Mouse (Mus musculus) heart, embryonic 16.5 days (tissue): ENCODE data around the gene H2-Q6. TPM values are rescaled to one million over a fixed set of nuclear protein-coding genes. Genes with fewer than 3 reads are reported as not detected.
A peak's percentile ranks its signal among the peaks of the same experiment; 100 is the strongest.
"Not testable (repeated sequence)": the region's sequence is repeated elsewhere in the genome, so short reads cannot be mapped to it uniquely, and the experiment has no call there.

Experiments
- ATAC-seq: fragments of 200-750 bp; cut with Nextera tagmentation; replicated peaks from 2 replicates; pipeline ENCODE4 v1.8.0; 2017; ENCODE audit warnings: moderate number of reproducible peaks; ENCODE audit not compliant: insufficient read depth, low FRiP score; ENCODE audit errors: extremely low read depth
- H3K27ac ChIP-seq: fragments of 300-500 bp; sonication (generic); 2 replicates; pipeline ENCODE4 v1.5.1; 2014; ENCODE audit warnings: mild to moderate bottlenecking, low read length, control low read depth, moderate library complexity
- H3K27me3 ChIP-seq: fragments of 300-500 bp; sonication (generic); 2 replicates; pipeline ENCODE4 v1.6.1; 2014; ENCODE audit warnings: low read length, mixed read lengths; ENCODE audit not compliant: control insufficient read depth, insufficient read depth
- H3K36me3 ChIP-seq: fragments of 300-500 bp; sonication (generic); 2 replicates; pipeline ENCODE4 v1.6.1; 2014; ENCODE audit not compliant: control insufficient read depth, insufficient read depth
- H3K4me1 ChIP-seq: fragments of 300-500 bp; sonication (generic); 2 replicates; pipeline ENCODE4 v1.6.1; 2014; ENCODE audit warnings: low read length, mixed read lengths; ENCODE audit not compliant: control insufficient read depth, insufficient read depth
- H3K4me2 ChIP-seq: fragments of 300-500 bp; sonication (generic); 2 replicates; pipeline ENCODE4 v1.6.1; 2014; ENCODE audit warnings: low read depth, mild to moderate bottlenecking, control low read depth, low read length
- H3K4me3 ChIP-seq: fragments of 300-500 bp; sonication (generic); 2 replicates; pipeline ENCODE4 v1.5.1; 2014; ENCODE audit warnings: mild to moderate bottlenecking, control low read depth, low read length
- H3K9ac ChIP-seq: fragments of 300-500 bp; sonication (generic); 2 replicates; pipeline ENCODE4 v1.6.1; 2014; ENCODE audit warnings: low read length, control low read depth
- H3K9me3 ChIP-seq: fragments of 300-500 bp; sonication (generic); replicated peaks from 2 replicates; pipeline ENCODE4 v1.6.1; 2016; ENCODE audit warnings: low read length; ENCODE audit not compliant: control insufficient read depth
- WGBS: fragments of 180-500 bp; shearing (Covaris S2); extraction: QIAGEN DNeasy Blood & Tissue Kit; methylation state at CpG from one replicate; pipeline ENCODE4 v1.1.7; 2014; 5-methylcytosine and 5-hydroxymethylcytosine counted together
- polyA plus RNA-seq: library from polyadenylated mRNA; unstranded; fragments of >200 nt; fragmentation: Nextera tagmentation; extraction: Ambion mirVana; gene quantifications from 2 replicates; pipeline ENCODE4 v1.2.1, GENCODE M21; 2015

Gene H2-Q6
- polyA plus RNA-seq = 1.1 and 2.8 TPM in 2 replicates

DNA sequence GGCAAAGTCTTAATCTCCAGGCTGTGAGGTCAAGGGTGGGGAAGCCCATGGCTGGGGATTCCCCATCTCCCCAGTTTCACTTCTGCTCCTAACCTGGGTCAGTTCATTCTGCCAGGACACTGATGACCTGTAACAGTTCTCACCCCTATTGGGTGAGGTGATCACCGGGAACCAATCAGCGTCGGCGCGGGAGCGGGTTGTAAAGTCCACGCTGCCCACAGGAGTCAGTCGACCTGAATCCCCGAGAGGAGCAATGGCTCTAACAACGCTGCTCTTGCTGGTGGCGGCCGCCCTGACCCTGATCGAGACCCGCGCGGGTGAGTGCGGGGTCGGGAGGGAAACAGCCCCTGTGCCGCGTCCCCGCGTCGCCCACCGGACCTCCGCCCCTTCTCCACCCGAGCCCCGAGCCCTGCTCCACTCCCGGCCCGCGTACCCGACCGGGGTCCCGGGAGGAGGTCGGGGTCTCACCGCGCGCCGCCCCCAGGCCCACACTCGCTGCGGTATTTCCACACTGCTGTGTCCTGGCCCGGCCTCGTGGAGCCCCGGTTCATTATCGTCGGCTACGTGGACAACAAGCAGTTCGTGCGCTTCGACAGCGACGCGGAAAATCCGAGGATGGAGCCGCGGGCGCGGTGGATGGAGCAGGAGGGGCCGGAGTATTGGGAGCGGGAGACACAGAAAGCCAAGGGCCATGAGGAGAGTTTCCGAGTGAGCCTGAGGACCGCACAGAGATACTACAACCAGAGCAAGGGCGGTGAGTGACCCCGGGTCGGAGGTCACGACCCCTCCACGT, at the start of gene H2-Q6:
TSS of gene H2-Q6 (plus strand) at position 227 of the 793 bp plus-strand sequence.
- 2% methylated on average over 46 of the region's 66 CpGs for WGBS
- Histone ChIP-seq H3K9ac (peak within 1 kb of the TSS; percentile 42; the same call in 1 of the 2 replicates), H3K27me3 (peaks cover 25% of the 10 kb centered on the region), H3K4me2 (peak within 1 kb of the TSS; percentile 67), H3K4me3 (peak within 1 kb of the TSS; percentile 46)
- H3K27ac ChIP-seq, H3K9me3 ChIP-seq, H3K4me1 ChIP-seq, H3K36me3 ChIP-seq: not testable (repeated sequence)
- peak; percentile 71 for ATAC-seq

DNA sequence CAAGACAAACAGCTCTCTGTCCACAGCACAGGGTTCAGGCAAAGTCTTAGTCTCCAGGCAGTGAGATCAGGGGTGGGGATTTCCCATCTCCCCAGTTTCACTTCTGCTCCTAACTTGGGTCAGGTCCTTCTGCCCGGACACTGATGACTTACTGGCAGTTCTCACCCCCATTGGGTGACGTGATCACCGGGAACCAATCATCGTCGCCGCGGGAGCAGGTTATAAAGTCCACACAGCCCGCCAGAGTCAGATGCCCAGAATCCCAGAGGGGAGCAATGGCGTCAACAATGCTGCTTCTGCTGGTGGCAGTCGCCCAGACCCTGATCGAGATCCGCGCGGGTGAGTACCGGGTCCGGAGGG, 45.3 kb upstream of the H2-Q6 start, which contains the start of gene H2-Q4:
TSS of gene H2-Q4 (plus strand) at position 249 of the 360 bp plus-strand sequence.
- Histone ChIP-seq H3K36me3 (no peaks in the 10 kb centered on the region), H3K4me1 (no peaks in the 10 kb centered on the region), H3K9me3 (peaks cover 2% of the 10 kb centered on the region; the same call in 1 of the 2 replicates), H3K27ac (no peak within 1 kb of the TSS), H3K9ac (peak within 1 kb of the TSS; percentile 81), H3K4me3 (peak within 1 kb of the TSS; percentile 71), H3K4me2 (peak within 1 kb of the TSS; percentile 99), H3K27me3 (no peaks in the 10 kb centered on the region)
- peak; percentile 96 for ATAC-seq
- under 1% methylated on average over 16 of the region's 16 CpGs for WGBS

DNA sequence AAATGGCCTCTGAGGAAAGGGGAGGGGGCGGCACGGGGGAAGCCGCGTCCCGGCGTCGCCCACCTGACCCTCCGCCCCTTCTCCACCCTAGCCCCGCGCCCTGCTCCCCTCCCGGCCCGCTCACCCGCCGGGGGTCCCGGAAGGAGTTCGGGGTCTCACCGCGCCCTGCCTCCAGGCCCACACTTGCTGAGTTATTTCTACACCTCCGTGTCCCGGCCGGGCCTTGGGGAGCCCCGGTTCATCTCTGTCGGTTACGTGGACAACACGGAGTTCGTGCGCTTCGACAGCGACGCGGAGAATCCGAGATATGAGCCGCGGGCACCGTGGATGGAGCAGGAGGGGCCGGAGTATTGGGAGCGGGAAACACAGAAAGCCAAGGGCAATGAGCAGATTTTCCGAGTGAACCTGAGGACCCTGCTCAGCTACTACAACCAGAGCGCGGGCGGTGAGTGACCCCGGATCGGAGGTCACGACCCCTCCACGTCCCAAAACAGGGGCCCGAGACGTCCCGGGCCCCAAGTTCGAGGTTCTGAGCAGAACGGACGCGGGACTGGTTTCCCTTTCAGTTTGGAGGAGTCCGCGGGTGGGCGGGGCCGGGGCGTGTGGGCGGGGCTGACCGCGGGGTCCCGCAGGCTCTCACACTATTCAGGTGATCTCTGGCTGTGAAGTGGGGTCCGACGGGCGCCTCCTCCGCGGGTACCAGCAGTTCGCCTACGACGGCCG, 44.8 kb upstream of the H2-Q6 start:
- Histone ChIP-seq H3K27me3 (no peaks in the 10 kb centered on the region), H3K4me3 (peak overlapping the region; percentile 71), H3K9ac (peak overlapping the region; percentile 81), H3K36me3 (no peaks in the 10 kb centered on the region), H3K9me3 (peaks cover 2% of the 10 kb centered on the region; the same call in 1 of the 2 replicates), H3K27ac (no peak overlapping the region), H3K4me2 (peak overlapping the region; percentile 99), H3K4me1 (no peaks in the 10 kb centered on the region)
- peak; percentile 49 for ATAC-seq
- 1% methylated on average over 55 of the region's 70 CpGs for WGBS

DNA sequence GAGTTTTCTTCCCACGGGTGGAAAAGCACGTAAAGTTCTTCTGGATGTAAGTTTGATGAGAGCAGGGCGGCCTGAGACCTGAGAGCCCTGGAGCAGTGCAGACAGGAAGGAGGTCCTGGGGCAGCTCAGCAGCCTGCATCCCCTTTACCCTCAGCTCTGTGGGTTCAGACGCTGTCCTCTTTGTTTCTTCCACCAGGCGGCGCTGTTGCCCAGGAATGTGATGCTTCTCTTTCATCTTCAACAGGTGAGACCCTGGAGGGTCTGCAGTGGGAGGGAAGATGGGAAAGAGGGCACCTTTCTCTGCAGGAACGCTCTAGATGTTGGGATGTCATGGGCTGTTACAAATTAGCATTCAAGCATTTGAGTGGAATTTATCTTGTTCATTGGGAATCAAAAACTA, 34.9 kb upstream of the H2-Q6 start:
- H3K4me1 ChIP-seq, H3K27ac ChIP-seq, H3K4me2 ChIP-seq, H3K9me3 ChIP-seq, ATAC-seq, H3K36me3 ChIP-seq, H3K27me3 ChIP-seq, H3K9ac ChIP-seq, H3K4me3 ChIP-seq: not testable (repeated sequence)
- 6% methylated on average over 7 of the region's 7 CpGs for WGBS

DNA sequence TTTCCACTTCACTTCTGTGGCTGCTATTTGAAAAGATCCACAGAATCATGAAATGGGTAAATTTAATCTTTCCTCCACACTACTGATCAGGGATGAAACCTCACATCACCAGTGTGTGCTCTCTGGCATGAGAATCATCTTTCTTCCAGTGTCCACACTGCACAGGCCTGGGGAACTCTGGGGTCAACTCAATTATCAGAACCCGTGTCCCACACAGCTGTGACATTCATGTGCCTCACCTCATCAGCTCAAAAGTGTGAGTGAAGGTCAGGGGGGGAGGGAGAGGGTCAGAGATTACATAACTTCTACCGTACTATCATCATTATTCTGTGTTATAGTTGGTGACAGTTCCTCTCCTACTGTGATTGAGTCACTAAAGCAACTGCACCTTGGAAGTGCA, 32.0 kb upstream of the H2-Q6 start:
- H3K9ac ChIP-seq, H3K27me3 ChIP-seq, H3K4me2 ChIP-seq, ATAC-seq, H3K27ac ChIP-seq, H3K36me3 ChIP-seq, H3K4me1 ChIP-seq, H3K9me3 ChIP-seq, H3K4me3 ChIP-seq: not testable (repeated sequence)
- WGBS = 53% methylated on average over 2 of the region's 2 CpGs

DNA sequence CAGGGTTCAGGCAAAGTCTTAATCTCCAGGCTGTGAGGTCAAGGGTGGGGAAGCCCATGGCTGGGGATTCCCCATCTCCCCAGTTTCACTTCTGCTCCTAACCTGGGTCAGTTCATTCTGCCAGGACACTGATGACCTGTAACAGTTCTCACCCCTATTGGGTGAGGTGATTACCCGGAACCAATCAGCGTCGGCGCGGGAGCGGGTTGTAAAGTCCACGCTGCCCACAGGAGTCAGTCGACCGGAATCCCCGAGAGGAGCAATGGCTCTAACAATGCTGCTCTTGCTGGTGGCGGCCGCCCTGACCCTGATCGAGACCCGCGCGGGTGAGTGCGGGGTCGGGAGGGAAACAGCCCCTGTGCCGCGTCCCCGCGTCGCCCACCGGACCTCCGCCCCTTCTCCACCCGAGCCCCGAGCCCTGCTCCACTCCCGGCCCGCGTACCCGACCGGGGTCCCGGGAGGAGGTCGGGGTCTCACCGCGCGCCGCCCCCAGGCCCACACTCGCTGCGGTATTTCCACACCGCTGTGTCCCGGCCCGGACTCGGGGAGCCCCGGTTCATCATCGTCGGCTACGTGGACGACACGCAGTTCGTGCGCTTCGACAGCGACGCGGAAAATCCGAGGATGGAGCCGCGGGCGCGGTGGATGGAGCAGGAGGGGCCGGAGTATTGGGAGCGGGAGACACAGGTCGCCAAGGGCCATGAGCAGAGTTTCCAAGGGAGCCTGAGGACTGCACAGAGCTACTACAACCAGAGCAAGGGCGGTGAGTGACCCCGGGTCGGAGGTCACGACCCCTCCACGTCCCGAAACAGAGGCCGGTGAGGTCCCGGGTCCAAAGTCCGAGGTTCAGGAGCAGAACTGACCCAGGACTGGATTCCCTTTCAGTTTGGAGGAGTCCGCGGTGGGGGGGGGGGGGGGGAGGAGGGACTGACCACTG, 30.5 kb upstream of the H2-Q6 start:
- WGBS = 3% methylated on average over 53 of the region's 75 CpGs
- not testable (repeated sequence) for H3K36me3 ChIP-seq, H3K27me3 ChIP-seq, H3K27ac ChIP-seq, H3K9ac ChIP-seq, H3K4me1 ChIP-seq, H3K9me3 ChIP-seq
- Histone ChIP-seq H3K4me3 (peak overlapping the region; percentile 40), H3K4me2 (peak overlapping the region; percentile 55)
- ATAC-seq = 0 out of 2 replicates have a peak, but pooled peaks have one; percentile 37

DNA sequence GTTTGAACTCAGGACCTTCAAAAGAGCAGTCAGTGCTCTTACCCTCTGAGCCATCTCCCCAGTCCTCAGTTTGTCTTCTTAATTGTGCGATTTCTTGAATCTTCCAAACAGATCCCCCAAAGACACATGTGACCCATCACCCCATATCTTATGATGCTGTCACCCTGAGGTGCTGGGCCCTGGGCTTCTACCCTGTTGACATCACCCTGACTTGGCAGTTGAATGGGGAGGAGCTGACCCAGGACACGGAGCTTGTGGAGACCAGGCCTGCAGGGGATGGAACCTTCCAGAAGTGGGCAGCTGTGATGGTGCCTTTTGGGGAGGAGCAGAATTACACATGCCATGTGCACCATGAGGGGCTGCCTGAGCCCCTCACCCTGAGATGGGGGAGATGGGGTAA, 27.7 kb upstream of the H2-Q6 start:
- H3K4me2 ChIP-seq, H3K9me3 ChIP-seq, H3K36me3 ChIP-seq, H3K27ac ChIP-seq, H3K4me1 ChIP-seq, H3K4me3 ChIP-seq, H3K9ac ChIP-seq, ATAC-seq, H3K27me3 ChIP-seq: not testable (repeated sequence)
- 75% methylated on average over 2 of the region's 2 CpGs for WGBS

DNA sequence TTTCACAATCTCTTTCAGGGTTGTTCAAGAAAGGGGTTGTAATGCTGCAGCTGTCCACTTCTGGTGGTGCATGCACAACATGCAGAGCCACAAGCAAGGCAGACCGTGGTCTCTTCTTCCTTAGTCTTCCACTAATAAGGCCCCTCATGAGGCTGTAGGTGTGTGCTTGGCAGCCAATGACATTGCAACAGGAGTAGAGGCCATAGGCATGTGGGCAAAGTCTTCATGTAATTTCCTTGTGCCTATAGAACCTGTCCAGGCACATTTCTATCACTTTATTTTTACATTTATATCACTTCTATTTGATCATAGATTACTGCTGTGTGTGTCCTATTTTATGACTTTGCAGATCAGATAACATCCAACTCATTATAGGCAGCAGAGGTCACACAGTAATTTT, 11.6 kb upstream of the H2-Q6 start:
- H3K27me3 ChIP-seq, H3K27ac ChIP-seq, H3K9me3 ChIP-seq, ATAC-seq, H3K4me1 ChIP-seq, H3K4me3 ChIP-seq, H3K9ac ChIP-seq, H3K36me3 ChIP-seq, H3K4me2 ChIP-seq: not testable (repeated sequence)
- no CpG with 5 or more reads among the region's 1 CpGs for WGBS
